Mouse (Mus musculus) heart, postnatal 0 days (tissue): ENCODE measurements around the gene Keg1. TPM values are rescaled to one million over a fixed set of nuclear protein-coding genes. Genes with fewer than 3 reads are reported as not detected.

ENCODE experiments used
- ATAC-seq: fragments of 200-750 bp; cut with Nextera tagmentation; 2 replicates; pipeline ENCODE4 v1.8.0; 2017; ENCODE audit warnings: low read depth, moderate number of reproducible peaks, moderate library complexity; ENCODE audit not compliant: insufficient read depth
- DNase-seq: peaks from one replicate; pipeline ENCODE4 v3.0.0-alpha.2; 2016; ENCODE audit warnings: low spot score
- H3K27ac ChIP-seq: fragments of 300-500 bp; sonication (generic); 2 replicates; pipeline ENCODE4 v1.5.1; 2014; ENCODE audit warnings: low read depth, mild to moderate bottlenecking
- H3K27me3 ChIP-seq: fragments of 300-500 bp; sonication (generic); 2 replicates; pipeline ENCODE4 v1.6.1; 2014; ENCODE audit warnings: low read length, mixed read lengths; ENCODE audit not compliant: control insufficient read depth, insufficient read depth
- H3K36me3 ChIP-seq: fragments of 300-500 bp; sonication (generic); replicated peaks from 2 replicates; pipeline ENCODE4 v1.6.1; 2014; ENCODE audit warnings: low read length, mixed read lengths; ENCODE audit not compliant: control insufficient read depth, insufficient read depth
- H3K4me1 ChIP-seq: fragments of 300-500 bp; sonication (generic); 2 replicates; pipeline ENCODE4 v1.6.1; 2014; ENCODE audit warnings: antibody characterized with exemption; ENCODE audit not compliant: control insufficient read depth, insufficient read depth
- H3K4me2 ChIP-seq: fragments of 300-500 bp; sonication (generic); 2 replicates; pipeline ENCODE4 v1.6.1; 2014; ENCODE audit warnings: low read depth, mild to moderate bottlenecking, low read length, moderate library complexity
- H3K4me3 ChIP-seq: fragments of 300-500 bp; sonication (generic); 2 replicates; pipeline ENCODE4 v1.5.1; 2014; ENCODE audit warnings: low read depth, low read length
- H3K9ac ChIP-seq: fragments of 300-500 bp; sonication (generic); replicated peaks from 2 replicates; pipeline ENCODE4 v1.6.1; 2014; ENCODE audit warnings: low read depth, low read length, mixed read lengths
- H3K9me3 ChIP-seq: fragments of 300-500 bp; sonication (generic); replicated peaks from 2 replicates; pipeline ENCODE4 v1.6.1; 2016; ENCODE audit warnings: low read length; ENCODE audit not compliant: control insufficient read depth
- CTCF ChIP-seq: IDR thresholded peaks from 2 replicates; pipeline ENCODE4 v1.5.1; 2016; ENCODE audit warnings: antibody characterized with exemption, control low read depth, low read depth
- EP300 ChIP-seq: IDR thresholded peaks from 2 replicates; pipeline ENCODE4 v1.6.1; 2016; ENCODE audit warnings: antibody characterized with exemption, low read depth
- WGBS: fragments of 180-500 bp; shearing (Covaris S2); extraction: QIAGEN DNeasy Blood & Tissue Kit; methylation state at CpG from one replicate; pipeline ENCODE4 v1.1.7; 2014; 5-methylcytosine and 5-hydroxymethylcytosine counted together
- polyA plus RNA-seq: library from polyadenylated mRNA; unstranded; fragments of >200 nt; fragmentation: Nextera tagmentation; extraction: Ambion mirVana; gene quantifications from 2 replicates; pipeline ENCODE4 v1.2.1, GENCODE M21; 2015
- total RNA-seq: library from RNA; depleted of rRNA; stranded (reverse); fragments of >200 nt; gene quantifications from 2 replicates; pipeline ENCODE4 v1.2.3, GENCODE M21; 2014; ENCODE audit warnings: low replicate concordance

The Keg1 gene
- total and polyA plus RNA-seq, 2 experiments from 2014 or later = not detected

GRCm38 (mm10) chr19:12677812-12678211 is 17.8 kb upstream of the Keg1 start, which contains the start of gene Olfr1443:
Gene Olfr1443, plus strand, starts transcription at chr19:12678112.
- no peaks in the 10 kb centered on the region for H3K9me3 ChIP-seq
- H3K36me3 ChIP-seq = no peaks in the 10 kb centered on the region
- DNase-seq (no peak), ATAC-seq (no peak)
- TF ChIP-seq EP300 = no peak
- TF ChIP-seq CTCF = no peak
- H3K4me2 ChIP-seq = no peak within 1 kb of the TSS
- H3K27ac ChIP-seq = no peak within 1 kb of the TSS
- no peak within 1 kb of the TSS for H3K4me3 ChIP-seq
- no peaks in the 10 kb centered on the region for H3K27me3 ChIP-seq
- H3K9ac ChIP-seq = no peak within 1 kb of the TSS
- WGBS = 52% methylated on average over 3 of the region's 3 CpGs
- no peaks in the 10 kb centered on the region for H3K4me1 ChIP-seq

- no peaks in the 10 kb centered on the region for H3K27me3 ChIP-seq
- H3K4me3 ChIP-seq = no peak overlapping the region
- DNase-seq (no peak), ATAC-seq (no peak)
- no peak overlapping the region for H3K4me2 ChIP-seq
- no peak overlapping the region for H3K27ac ChIP-seq
- TF ChIP-seq CTCF (no peak), EP300 (no peak)
- H3K9ac ChIP-seq = no peak overlapping the region
- H3K36me3 ChIP-seq = no peaks in the 10 kb centered on the region
- H3K9me3 ChIP-seq = no peaks in the 10 kb centered on the region
- H3K4me1 ChIP-seq = no peaks in the 10 kb centered on the region
These were observed 10.9 kb upstream of the Keg1 start for GRCm38 (mm10) chr19:12684638-12685037.

- H3K4me2 ChIP-seq = no peak overlapping the region
- H3K9ac ChIP-seq = no peak overlapping the region
- no peaks in the 10 kb centered on the region for H3K4me1 ChIP-seq
- H3K27me3 ChIP-seq = no peaks in the 10 kb centered on the region
- H3K36me3 ChIP-seq = no peaks in the 10 kb centered on the region
- no peak overlapping the region for H3K4me3 ChIP-seq
- no peak overlapping the region for H3K27ac ChIP-seq
- H3K9me3 ChIP-seq = no peaks in the 10 kb centered on the region
- DNase-seq (no peak), ATAC-seq (no peak)
- TF ChIP-seq EP300 (no peak), CTCF (no peak)
These were observed 10.4 kb upstream of the Keg1 start for GRCm38 (mm10) chr19:12685231-12685630.

DNA sequence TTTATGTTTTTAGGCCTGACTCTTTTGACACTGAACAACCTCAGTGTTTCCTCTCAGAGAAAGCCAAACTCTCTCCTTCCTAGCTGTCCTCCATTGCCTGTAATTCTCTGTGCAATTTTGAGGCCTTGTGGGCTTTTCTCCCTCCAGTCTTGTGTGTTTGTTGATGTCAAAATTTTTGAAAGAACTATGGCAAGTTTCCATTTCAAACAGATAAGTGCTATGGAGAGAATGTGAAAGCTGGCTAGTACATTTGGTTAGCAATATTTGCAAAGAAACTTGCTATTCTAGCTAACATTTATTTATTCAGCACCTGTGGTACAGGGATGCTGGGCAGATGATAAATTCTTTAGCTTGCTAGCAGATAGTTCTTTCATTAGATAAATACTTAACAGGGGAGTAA is 635 bp downstream of the Keg1 start:
- H3K27ac ChIP-seq = no peak overlapping the region
- TF ChIP-seq EP300 = no peak
- TF ChIP-seq CTCF = no peak
- H3K27me3 ChIP-seq = no peaks in the 10 kb centered on the region

GRCm38 (mm10) chr19:12708458-12708857 is 12.9 kb downstream of the Keg1 start:
- TF ChIP-seq EP300 (no peak), CTCF (no peak)
- no peak overlapping the region for H3K4me2 ChIP-seq
- H3K27me3 ChIP-seq = no peaks in the 10 kb centered on the region
- no peaks in the 10 kb centered on the region for H3K4me1 ChIP-seq
- no peak overlapping the region for H3K9ac ChIP-seq
- no peak for DNase-seq
- no peak for ATAC-seq
- no peak overlapping the region for H3K27ac ChIP-seq
- 61% methylated on average over 2 of the region's 2 CpGs for WGBS
- H3K4me3 ChIP-seq = no peak overlapping the region
- no peaks in the 10 kb centered on the region for H3K36me3 ChIP-seq
- no peaks in the 10 kb centered on the region for H3K9me3 ChIP-seq

More for the DNA sequence above, 635 bp downstream of the Keg1 start:
- ATAC-seq (no peak), DNase-seq (no peak)
- H3K36me3 ChIP-seq = no peaks in the 10 kb centered on the region
- no peak overlapping the region for H3K4me3 ChIP-seq
- H3K4me2 ChIP-seq = no peak overlapping the region
- H3K4me1 ChIP-seq = no peaks in the 10 kb centered on the region
- no peaks in the 10 kb centered on the region for H3K9me3 ChIP-seq
- H3K9ac ChIP-seq = no peak overlapping the region

- Histone ChIP-seq H3K27me3 (no peaks in the 10 kb centered on the region), H3K9me3 (no peaks in the 10 kb centered on the region), H3K4me1 (no peaks in the 10 kb centered on the region), H3K27ac (no peak overlapping the region), H3K4me3 (no peak overlapping the region), H3K4me2 (no peak overlapping the region), H3K36me3 (no peaks in the 10 kb centered on the region), H3K9ac (no peak overlapping the region)
- ATAC-seq = no peak
- no peak for DNase-seq
- TF ChIP-seq EP300 (no peak), CTCF (no peak)
These were observed 13.4 kb downstream of the Keg1 start for GRCm38 (mm10) chr19:12708986-12709385.
